Mouse (Mus musculus) forebrain, postnatal 0 days (tissue): ENCODE measurements around the gene Nek5. TPM values are rescaled to one million over a fixed set of nuclear protein-coding genes. Genes with fewer than 3 reads are reported as not detected.
"Not testable (repeated sequence)": the region's sequence is repeated elsewhere in the genome, so short reads cannot be mapped to it uniquely, and the experiment has no call there.

ENCODE experiments used
- ATAC-seq: fragments of 200-750 bp; cut with Nextera tagmentation; 2 replicates; pipeline ENCODE4 v1.8.0; 2017; ENCODE audit warnings: mild to moderate bottlenecking, moderate library complexity
- DNase-seq: peaks from one replicate; pipeline ENCODE4 v3.0.0-alpha.2; 2015
- H3K27ac ChIP-seq: fragments of 300-500 bp; sonication (generic); 2 replicates; pipeline ENCODE4 v1.5.1; 2014; ENCODE audit warnings: low read depth, mild to moderate bottlenecking, antibody characterized with exemption, low read length, moderate library complexity, mixed read lengths
- H3K27me3 ChIP-seq: fragments of 300-500 bp; sonication (generic); 2 replicates; pipeline ENCODE4 v1.6.1; 2014; ENCODE audit warnings: mild to moderate bottlenecking, low read length, mixed read lengths; ENCODE audit not compliant: insufficient read depth
- H3K36me3 ChIP-seq: fragments of 300-500 bp; sonication (generic); 2 replicates; pipeline ENCODE4 v1.6.1; 2014; ENCODE audit warnings: mild to moderate bottlenecking, moderate library complexity; ENCODE audit not compliant: insufficient read depth
- H3K4me1 ChIP-seq: fragments of 300-500 bp; sonication (generic); 2 replicates; pipeline ENCODE4 v1.6.1; 2014; ENCODE audit warnings: antibody characterized with exemption; ENCODE audit not compliant: insufficient read depth
- H3K4me2 ChIP-seq: fragments of 300-500 bp; sonication (generic); 2 replicates; pipeline ENCODE4 v1.6.1; 2014; ENCODE audit warnings: low read depth, mild to moderate bottlenecking, moderate library complexity
- H3K4me3 ChIP-seq: fragments of 300-500 bp; sonication (generic); 2 replicates; pipeline ENCODE4 v1.5.1; 2014; ENCODE audit warnings: low read depth, low read length, mixed read lengths
- H3K9ac ChIP-seq: fragments of 300-500 bp; sonication (generic); 2 replicates; pipeline ENCODE4 v1.6.1; 2014; ENCODE audit warnings: mild to moderate bottlenecking
- H3K9me3 ChIP-seq: fragments of 300-500 bp; sonication (generic); 2 replicates; pipeline ENCODE4 v1.6.1; 2016; ENCODE audit warnings: low read length
- CTCF ChIP-seq: sonication (generic); IDR thresholded peaks from 2 replicates; pipeline ENCODE4 v1.5.1; 2016; ENCODE audit warnings: antibody characterized with exemption, control low read depth, low read depth
- WGBS: fragments of 180-500 bp; shearing (Covaris S2); extraction: QIAGEN DNeasy Blood & Tissue Kit; methylation state at CpG from one replicate; pipeline ENCODE4 v1.1.7; 2014; 5-methylcytosine and 5-hydroxymethylcytosine counted together
- polyA plus RNA-seq: library from polyadenylated mRNA; unstranded; fragments of >200 nt; fragmentation: Nextera tagmentation; extraction: Ambion mirVana; gene quantifications from 2 replicates; pipeline ENCODE4 v1.2.1, GENCODE M21; 2015
- total RNA-seq: library from RNA; depleted of rRNA; stranded (reverse); fragments of >200 nt; gene quantifications from 2 replicates; pipeline ENCODE4 v1.2.3, GENCODE M21; 2014

Gene Nek5
- total and polyA plus RNA-seq, 2 experiments from 2014 or later: 1.2 to 3.5 TPM

GRCm38 (mm10) chr8:22141836-22142385 lies 17.1 kb upstream of the Nek5 start:
- no peak overlapping the region for H3K4me2 ChIP-seq
- 86% methylated on average over 4 of the region's 4 CpGs for WGBS
- no peak overlapping the region for H3K9ac ChIP-seq
- DNase-seq (no peak), ATAC-seq (no peak)
- H3K36me3 ChIP-seq: peaks cover 8% of the 10 kb centered on the region
- H3K27ac ChIP-seq: no peak overlapping the region
- no peaks in the 10 kb centered on the region for H3K4me1 ChIP-seq
- no peaks in the 10 kb centered on the region for H3K27me3 ChIP-seq
- TF ChIP-seq CTCF: no peak
- no peaks in the 10 kb centered on the region for H3K9me3 ChIP-seq
- no peak overlapping the region for H3K4me3 ChIP-seq

GRCm38 (mm10) chr8:22136462-22136861 lies 11.6 kb upstream of the Nek5 start:
- not testable (repeated sequence) for H3K9ac ChIP-seq, H3K36me3 ChIP-seq, H3K9me3 ChIP-seq, H3K4me3 ChIP-seq, H3K4me1 ChIP-seq, DNase-seq, H3K4me2 ChIP-seq, H3K27me3 ChIP-seq, H3K27ac ChIP-seq
- peak; percentile 56 for ATAC-seq
- WGBS: 74% methylated on average over 9 of the region's 9 CpGs

- no peaks in the 10 kb centered on the region for H3K4me1 ChIP-seq
- no peaks in the 10 kb centered on the region for H3K36me3 ChIP-seq
- H3K9me3 ChIP-seq: no peaks in the 10 kb centered on the region
- no peak overlapping the region for H3K4me3 ChIP-seq
- no peak overlapping the region for H3K9ac ChIP-seq
- H3K27me3 ChIP-seq: no peaks in the 10 kb centered on the region
- H3K27ac ChIP-seq: no peak overlapping the region
- WGBS: 88% methylated on average over 5 of the region's 5 CpGs
- no peak for TF ChIP-seq CTCF
- DNase-seq: no peak
- ATAC-seq: no peak
- H3K4me2 ChIP-seq: no peak overlapping the region
Observed at GRCm38 (mm10) chr8:22134750-22135135, 9.9 kb upstream of the Nek5 start.

DNA sequence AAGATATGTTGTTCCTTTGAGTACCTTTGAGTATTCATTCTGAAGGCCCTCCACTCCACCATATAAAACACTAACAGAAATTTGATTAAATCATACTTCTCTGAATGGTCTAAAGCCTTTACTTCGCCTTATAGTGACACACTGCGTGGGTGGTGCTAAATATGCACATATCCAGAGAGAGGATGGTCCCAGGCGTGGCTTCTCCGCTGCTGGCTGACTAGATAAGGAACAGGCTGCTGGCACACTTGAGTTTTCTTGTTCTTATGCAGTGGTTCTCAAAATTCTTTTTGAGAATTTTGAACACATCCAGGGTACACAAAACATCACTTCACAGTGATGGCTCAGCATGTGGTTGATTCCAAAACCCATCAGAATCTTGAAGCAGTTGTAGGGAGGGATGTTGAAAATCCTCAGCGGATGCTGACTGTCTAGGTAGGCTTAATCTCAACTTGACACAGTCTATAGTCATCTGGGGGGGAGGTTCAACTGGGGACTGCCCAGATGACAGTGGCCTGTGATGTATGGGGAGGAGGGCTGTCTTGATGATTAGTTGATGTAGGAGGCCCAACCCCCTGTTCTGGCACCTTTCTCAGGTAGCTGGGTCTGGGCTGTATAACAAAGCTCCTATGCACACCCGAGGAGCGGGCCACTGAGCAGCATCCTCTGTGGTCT lies 9.4 kb upstream of the Nek5 start:
- ATAC-seq (no peak), DNase-seq (no peak)
- no peak overlapping the region for H3K4me3 ChIP-seq
- H3K36me3 ChIP-seq: no peaks in the 10 kb centered on the region; the same call in 1 of the 2 replicates
- no peaks in the 10 kb centered on the region for H3K4me1 ChIP-seq
- no peaks in the 10 kb centered on the region for H3K9me3 ChIP-seq
- H3K9ac ChIP-seq: no peak overlapping the region
- H3K4me2 ChIP-seq: no peak overlapping the region
- no peaks in the 10 kb centered on the region for H3K27me3 ChIP-seq
- no peak overlapping the region for H3K27ac ChIP-seq
- 93% methylated on average over 7 of the region's 7 CpGs for WGBS
- no peak for TF ChIP-seq CTCF

DNA sequence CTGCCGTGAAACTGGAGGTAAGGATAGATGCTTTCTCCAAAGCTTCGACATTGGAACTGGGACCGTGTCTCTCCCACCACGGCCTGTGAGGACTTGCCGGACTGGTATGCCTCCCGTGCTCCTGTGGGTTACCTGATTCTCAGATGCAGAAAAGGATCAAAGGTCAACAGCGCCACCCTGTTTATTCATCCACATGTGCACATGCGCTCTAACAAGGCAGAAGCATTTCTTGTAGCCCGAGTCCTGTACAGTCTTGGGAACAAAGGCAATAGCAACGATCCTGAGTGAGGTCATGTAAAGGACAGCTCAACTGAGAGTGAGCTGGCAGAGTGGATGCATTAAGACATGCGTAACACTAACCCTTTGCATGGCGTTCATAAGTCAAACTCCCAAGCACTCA lies 7.2 kb upstream of the Nek5 start:
- Histone ChIP-seq H3K4me1 (no peaks in the 10 kb centered on the region), H3K36me3 (peaks cover 19% of the 10 kb centered on the region), H3K9ac (no peak overlapping the region), H3K27ac (no peak overlapping the region), H3K9me3 (no peaks in the 10 kb centered on the region), H3K27me3 (no peaks in the 10 kb centered on the region), H3K4me2 (no peak overlapping the region), H3K4me3 (no peak overlapping the region)
- DNase-seq: no peak
- no peak for TF ChIP-seq CTCF
- WGBS: 91% methylated on average over 12 of the region's 12 CpGs
- ATAC-seq: no peak

- WGBS: 79% methylated on average over 4 of the region's 4 CpGs
- no peak for TF ChIP-seq CTCF
- H3K4me2 ChIP-seq: no peak overlapping the region
- no peak overlapping the region for H3K27ac ChIP-seq
- H3K4me1 ChIP-seq: no peaks in the 10 kb centered on the region
- no peak for ATAC-seq
- no peaks in the 10 kb centered on the region for H3K27me3 ChIP-seq
- DNase-seq: no peak
- H3K36me3 ChIP-seq: no peaks in the 10 kb centered on the region
- no peak overlapping the region for H3K4me3 ChIP-seq
- no peaks in the 10 kb centered on the region for H3K9me3 ChIP-seq
- H3K9ac ChIP-seq: no peak overlapping the region
Observed at GRCm38 (mm10) chr8:22107020-22107419, 17.8 kb downstream of the Nek5 start.

- H3K27ac ChIP-seq: no peak overlapping the region
- H3K4me2 ChIP-seq: no peak overlapping the region
- DNase-seq (peak; percentile 2), ATAC-seq (no peak)
- no peaks in the 10 kb centered on the region for H3K9me3 ChIP-seq
- H3K36me3 ChIP-seq: no peaks in the 10 kb centered on the region
- H3K9ac ChIP-seq: no peak overlapping the region
- no peak for TF ChIP-seq CTCF
- H3K4me3 ChIP-seq: no peak overlapping the region
- H3K4me1 ChIP-seq: no peaks in the 10 kb centered on the region
- no peaks in the 10 kb centered on the region for H3K27me3 ChIP-seq
- 47% methylated on average over 8 of the region's 8 CpGs for WGBS
Observed at GRCm38 (mm10) chr8:22091568-22091967, 33.3 kb downstream of the Nek5 start.
